Mouse (Mus musculus) lung, postnatal 25 days (tissue): Measurements from ENCODE around the gene Rimkla.
"Not testable (repeated sequence)": the region's sequence is repeated elsewhere in the genome, so short reads cannot be mapped to it uniquely, and the experiment has no call there.

Source experiments
- DNase-seq: peaks from one replicate; pipeline ENCODE4 v3.0.0; 2022; ENCODE audit warnings: low spot score

Gene Rimkla

DNA sequence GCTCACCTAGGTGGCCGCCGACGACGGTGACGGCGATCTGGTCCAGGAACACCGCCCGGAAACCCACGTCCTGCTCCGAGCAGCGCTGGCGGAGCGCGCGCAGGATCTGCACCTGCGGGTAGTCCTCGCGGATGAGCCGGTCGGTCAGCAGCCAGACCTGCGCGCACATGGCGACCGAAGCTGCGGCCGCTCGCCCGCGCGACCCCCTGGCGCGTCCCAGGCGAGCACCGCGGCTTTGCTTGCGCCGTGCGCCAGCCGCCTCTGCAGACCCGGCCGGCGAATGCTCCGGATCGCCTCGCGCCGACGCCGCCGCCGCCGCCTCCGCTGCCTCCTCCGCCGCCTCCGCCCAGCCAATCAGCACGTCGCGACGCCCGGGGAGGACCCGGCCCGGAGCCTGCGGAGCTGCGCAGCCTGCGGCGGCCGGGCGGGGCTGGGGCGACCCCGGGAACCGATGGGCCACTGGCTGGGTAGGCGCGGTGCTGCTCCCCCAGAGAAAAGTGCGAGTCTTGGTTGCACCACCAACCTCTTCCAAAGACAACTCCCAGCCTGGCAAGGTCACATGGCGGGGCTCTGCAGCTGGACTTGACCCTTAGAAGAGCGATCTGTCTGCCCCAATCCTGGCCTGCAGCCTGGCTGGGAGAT, at the start of gene Rimkla:
Gene Rimkla (minus strand): TSS at position 338 of the 642 bp plus-strand sequence.
- peak; percentile 41 for DNase-seq

DNA sequence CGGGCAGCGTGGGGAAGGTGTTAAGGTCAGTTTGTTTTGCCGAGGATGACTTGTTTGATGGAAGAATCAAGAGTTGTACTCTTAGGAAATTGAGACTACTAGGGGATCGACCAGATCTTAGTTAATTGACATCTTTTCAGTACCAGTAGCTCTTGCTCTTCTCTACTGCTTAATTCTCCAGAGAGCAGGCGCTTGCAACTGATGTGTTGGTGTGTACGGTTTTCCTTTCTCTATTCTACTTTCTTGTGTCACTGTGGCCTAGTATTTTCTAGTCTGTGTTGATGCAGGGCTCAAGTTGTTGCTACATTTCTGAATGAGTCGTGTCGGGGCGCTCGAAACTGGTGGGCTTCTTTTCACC, 48.1 kb upstream of the Rimkla start:
- DNase-seq = no peak

DNA sequence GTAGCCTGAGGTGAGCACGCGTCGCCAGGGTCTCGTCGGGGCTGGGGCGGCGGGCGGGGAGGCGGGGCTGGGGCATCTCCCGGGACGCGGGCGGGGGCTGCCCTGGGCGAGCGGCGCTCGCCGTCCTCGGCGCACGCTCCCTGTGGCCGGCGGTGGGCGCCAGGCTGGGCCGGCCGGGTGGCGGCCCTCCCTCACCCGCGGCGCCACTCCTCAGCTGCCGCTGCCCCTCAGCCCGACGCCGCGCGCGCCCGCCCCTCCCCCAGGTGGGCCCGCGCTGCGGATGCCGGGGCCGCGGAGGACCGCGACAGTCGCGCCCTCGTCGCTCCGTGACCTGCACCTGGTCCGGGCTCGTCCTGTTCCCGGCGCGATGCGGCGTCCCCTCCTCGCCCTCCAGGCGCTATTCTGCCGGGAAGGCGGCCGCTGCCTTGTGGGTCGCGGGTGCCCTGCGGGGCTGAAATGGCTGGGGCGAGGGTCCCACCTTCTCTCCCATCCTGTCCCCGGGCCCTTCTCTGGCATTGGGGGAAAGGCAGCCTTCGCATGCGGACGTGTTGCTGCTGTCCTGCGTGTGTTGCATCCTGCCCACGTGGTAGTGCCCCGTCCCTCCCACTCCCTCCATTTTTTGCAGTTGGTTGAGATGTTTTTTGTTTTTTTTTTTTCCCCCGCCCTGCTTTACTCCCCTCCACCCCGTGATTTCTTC, 47.6 kb upstream of the Rimkla start:
- peak; percentile 25 for DNase-seq

DNA sequence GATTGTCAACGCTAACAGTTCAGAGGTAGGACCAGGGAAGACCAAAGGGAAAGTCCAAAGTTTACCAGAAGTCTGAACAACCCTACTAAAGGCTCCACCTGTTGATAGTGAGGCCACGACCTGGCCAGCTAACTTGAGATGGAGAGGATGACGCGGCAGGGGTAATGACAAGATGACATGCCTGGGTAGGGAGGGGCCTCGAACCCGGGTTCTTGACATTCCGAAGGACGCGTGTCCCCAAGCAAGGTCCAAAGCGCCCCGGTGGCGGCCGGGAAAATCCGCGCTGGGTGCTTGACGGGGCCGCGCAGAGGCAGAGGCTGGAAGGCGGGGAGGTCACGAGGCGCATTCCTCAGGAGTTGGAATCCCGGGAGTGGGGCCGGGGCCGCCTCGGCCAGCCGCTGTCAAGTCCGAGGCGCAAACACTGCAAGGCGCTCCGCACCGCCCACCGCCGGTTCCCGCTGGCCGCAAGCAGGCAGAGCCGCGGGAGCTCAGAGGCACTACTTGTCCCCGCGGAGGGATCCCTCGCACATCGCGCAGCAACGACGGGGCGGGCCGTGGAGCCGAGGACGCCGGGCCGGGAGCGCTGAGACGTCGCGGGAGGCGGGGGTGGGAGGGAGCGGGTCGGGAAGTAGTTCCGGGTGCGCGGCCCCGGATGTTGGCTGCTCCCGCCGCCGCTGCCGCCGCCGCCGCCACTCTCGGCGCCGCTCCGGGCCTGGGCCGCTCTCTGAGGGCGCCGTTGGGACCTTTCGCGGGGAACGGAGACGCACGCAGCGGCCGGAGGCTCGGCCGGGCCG, 46.8 kb upstream of the Rimkla start, which contains the start of gene Frg2f1:
Gene Frg2f1 (minus strand): TSS at position 499 of the 794 bp plus-strand sequence.
- DNase-seq = peak; percentile 93

DNA sequence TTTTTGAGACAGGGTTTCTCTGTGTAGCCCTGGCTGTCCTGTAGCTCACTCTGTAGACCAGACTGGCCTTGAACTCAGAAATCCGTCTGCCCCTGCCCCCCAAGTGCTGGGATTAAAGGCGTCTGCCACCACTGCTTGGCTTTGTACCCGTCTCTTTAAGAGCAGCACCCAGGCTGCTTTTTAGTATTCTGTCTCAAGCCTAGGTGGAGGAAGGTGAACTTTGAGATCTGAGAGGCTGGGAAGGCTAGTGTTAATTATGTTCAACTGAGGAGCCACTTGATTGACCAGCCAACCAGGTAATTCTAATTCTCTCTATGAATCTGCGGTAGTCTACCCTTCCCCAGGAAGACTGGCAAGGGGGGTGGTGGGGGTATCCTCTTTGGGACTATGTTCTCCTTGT, 45.0 kb upstream of the Rimkla start:
- DNase-seq = no peak

DNA sequence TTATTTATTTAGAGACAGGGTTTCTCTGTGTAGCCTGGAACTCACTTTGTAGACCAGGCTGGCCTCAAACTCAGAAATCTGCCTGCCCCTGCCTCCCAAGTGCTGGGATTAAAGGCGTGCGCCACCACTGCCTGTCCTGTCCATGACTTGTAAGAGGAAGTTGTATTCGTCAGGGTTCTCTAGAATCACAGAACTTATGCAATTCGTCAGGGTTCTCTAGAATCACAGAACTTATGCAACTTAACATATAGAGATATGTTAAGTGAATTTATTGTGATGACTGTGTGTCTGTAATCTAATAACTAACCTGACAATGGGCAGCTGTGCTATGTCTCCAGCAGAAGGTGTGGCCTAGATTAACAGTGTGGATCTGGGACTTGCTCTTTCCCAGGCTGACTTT, 44.2 kb upstream of the Rimkla start, which contains the start of gene Foxj3:
Gene Foxj3 (plus strand): TSS at position 390 of the 400 bp plus-strand sequence.
- DNase-seq = not testable (repeated sequence)

DNA sequence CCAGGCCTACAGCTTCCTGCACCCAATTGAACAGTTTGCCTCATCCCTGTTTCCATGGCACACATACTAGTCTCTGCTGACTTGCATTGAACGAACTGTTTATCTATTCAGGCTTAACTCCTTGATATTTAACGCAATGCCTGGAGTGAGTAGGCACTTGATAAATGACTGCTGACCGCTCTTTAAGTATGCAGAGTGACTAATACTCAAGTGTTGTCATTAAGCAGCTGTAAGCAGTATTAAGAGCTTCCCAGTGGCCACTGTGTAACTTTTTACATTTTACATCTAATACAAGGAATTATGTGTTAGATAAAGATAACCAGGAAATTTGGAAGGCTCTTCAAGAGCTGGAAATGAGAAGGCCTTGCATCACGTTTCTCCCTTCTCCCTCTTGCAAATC, 42.7 kb upstream of the Rimkla start:
- DNase-seq = peak; percentile 28

DNA sequence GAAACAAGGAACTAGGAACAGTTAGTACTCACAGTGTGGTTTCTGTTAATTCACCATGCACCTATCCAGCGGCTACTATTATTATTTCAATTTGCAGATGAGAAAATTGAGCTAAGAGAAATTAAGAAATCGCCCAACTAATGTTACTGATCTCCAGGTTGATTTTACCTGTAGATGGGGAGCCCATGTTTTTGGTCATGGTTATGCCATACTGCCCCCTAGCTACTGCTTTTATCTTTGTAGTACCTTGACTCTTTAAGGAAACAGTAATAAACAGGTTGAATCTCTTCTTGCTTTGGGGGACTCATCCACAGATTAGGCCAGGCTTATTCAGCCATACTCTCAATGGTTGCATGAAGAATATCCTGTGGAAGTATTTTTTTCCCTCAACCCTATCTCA, 39.4 kb upstream of the Rimkla start:
- peak; percentile 38 for DNase-seq

DNA sequence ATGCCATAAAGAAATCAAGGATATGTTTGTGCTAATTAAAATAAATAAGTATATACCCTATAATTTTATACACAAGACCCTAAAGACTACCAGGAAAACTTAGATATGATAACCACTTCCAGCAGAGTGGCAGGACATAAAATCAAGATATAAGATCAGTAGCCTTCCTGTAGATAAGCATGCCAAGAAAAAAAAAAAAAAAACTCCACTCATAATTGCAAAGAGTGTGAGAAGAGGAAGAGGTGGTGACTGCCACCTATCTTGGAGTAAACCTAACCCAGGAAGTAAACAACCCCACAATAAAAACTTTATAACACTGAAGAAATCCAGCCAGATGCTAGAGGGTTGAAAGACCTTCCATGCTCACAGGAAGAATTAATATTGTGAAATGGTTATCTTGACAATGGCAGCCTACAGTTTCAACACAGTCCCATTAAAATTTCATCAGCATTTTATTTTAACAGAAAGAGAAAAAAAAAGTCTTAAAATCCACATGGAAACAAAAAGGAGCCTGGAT, 34.0 kb upstream of the Rimkla start:
- no peak for DNase-seq

DNA sequence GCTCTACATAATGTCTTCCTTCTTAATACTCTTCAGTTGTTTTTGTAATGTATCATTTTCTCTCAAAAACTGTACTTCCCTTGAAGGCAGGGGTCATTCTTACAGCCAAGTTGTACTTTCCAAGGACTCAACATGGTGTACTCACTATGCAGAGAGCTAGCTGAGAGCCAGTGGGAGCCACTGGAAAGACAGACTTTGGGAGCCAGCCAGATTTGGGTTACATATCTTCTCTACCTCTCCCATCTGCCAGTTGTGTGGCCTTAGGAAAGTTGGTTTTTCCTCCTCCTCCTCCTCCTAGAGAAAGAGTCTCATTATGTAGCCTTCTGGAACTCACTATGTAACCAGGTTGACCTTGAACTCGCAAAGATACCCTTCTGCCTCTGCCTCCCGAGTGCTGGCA, 32.0 kb upstream of the Rimkla start:
- no peak for DNase-seq

DNA sequence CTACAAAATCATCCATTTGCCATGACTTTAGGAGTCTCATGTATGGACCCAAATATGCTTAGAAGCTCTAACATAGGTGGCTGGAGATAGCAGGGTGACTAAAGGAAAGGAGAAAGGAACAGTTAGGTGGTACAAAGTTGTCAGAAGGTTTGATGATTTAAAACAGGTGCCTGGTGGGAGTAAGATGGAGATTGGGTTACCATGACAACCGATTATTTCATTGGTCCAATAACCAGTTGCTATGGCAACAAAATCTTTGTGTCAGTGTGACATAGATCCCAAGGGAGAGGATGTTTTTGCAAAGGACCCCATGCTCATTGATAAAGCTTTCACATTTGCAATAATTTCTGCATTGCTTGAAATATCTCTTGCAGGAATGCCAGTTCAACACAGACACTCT, 31.6 kb upstream of the Rimkla start:
- no peak for DNase-seq

DNA sequence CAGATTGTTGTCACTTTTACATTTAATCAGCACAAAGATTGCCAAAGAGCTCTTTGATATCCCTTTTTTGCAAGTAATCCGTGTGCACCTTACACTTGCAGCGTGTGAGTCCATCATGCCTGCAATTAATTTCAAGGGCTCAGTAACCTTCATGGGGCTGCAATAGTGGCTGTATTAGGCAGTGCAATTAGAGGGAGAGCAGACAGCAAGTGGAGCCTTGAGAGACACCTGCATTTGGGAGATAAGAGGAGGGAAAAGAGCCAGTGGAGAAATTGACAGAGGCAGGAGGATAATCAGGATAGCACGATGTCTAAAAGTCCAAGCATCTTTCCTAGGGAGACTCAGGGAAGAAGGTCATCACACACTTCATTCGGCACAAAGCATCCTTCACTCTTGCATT, 31.1 kb upstream of the Rimkla start:
- DNase-seq = no peak

DNA sequence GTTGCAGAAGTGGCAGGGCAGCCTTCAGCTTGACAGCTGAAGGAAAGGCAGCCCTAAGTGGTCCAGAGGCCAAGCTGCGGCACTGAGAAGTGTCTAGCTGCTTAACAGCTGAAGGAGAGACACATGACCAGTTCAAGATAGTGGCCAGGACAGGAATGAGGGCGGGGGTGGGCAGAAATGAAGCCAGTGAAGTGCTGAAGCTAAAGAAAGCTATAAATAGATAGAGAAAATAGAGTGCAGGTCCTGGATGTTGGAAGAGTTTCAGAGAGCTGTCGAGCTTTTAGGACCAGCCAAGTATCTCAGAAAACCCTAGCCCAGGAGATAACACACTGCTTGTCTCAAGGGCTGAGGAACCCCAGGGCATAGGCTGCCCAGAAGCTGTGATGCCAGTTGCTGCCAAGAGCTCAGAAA, 20.3 kb upstream of the Rimkla start:
- peak; percentile 29 for DNase-seq

DNA sequence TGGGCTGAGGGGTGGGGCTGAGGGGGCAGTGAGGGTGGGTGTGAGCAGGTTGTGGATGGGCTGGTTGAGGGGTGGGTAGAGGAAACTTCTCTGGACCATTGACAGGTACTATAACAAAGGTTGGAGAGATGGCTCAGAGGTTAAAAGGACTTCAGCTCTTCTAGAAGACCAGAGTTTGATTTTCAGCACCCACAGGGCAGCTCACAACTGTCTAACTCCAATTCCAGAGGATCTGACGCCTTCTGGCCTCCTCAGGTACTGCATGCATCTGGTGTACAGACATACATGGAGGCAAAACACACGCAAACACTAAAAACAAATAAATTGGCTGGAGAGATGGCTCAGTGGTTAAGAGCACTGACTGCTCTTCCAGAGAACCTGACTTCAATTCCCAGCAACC, 19.2 kb upstream of the Rimkla start:
- no peak for DNase-seq

DNA sequence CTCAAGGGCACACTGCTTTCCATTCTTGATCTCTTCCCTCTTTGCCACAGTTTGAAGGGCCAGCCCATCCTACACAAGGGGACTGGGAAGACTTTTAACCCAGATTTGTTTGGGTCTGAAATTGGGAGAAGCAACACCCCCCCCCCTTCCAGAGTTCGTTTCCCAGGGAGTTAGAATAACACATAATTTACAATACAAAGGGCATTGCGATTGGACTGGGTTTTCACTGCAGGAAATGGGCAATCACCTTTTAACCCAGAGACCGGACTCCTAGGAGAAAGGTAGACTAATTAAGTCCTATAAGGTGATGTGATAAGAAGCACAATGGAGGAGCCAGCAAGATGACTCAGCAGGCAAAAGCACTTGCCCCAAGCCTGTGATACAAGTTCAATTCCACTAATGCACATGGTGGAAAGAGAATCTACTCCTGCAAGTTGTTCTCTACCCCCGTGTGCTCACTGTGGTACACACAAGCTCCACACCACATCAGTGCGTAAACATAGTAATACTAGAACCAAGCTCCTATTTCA, 6.0 kb upstream of the Rimkla start:
- no peak for DNase-seq

DNA sequence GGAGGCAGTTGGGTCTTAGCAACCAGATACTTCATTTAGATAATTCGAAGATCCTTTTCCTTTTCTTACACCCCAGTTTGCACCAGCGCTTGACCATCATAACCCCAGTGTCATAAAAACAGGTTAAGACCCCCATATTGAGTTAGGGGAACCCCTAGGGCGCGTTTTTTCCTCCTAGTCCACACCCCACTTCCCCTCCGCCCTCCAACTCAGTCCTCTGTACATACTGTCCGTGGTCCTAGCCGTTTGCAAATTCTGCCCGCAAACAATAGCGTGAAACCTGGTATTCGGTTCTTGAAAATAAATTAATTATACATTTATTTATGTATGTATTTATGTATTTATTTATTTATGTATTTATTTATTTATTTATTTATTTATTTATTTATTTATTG, 502 bp upstream of the Rimkla start:
- DNase-seq = no peak

DNA sequence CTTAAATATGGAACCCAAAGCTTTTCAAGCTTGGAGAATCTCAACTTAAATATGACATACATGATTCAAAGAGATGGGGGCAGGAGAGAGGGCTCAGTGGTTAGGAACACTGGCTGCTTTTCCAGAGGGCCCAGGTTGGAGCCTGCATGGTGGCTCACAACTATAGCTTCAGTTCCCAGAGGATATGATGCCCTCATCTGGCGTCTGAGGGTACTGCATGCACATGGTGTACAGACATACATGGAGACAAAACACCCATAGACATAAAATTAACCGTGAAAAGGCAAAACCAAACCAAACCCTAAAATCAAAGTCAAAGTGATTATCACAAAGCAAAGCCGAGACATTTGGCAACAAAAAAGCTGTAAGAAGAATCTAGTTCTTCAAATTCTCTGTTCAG, 1.6 kb downstream of the Rimkla start:
- no peak for DNase-seq

DNA sequence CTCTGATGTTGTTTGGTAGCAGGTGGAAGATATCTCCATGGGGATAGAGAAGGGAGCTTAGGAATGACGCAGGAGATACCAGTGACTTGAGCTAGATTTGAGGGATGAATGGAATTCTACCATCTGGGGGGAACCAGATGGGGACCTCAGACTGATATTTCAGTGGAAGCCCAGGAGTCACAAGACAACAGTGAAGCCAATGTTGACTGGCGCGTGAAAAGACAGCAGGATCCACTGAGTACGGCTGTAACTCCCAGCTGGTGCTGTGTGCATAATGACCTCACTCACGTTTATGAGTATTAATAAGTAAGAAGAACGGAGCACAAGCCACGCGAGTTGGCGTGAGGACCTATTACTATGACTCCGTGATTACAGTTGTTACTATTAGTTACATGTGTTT, 2.8 kb downstream of the Rimkla start:
- DNase-seq = no peak

DNA sequence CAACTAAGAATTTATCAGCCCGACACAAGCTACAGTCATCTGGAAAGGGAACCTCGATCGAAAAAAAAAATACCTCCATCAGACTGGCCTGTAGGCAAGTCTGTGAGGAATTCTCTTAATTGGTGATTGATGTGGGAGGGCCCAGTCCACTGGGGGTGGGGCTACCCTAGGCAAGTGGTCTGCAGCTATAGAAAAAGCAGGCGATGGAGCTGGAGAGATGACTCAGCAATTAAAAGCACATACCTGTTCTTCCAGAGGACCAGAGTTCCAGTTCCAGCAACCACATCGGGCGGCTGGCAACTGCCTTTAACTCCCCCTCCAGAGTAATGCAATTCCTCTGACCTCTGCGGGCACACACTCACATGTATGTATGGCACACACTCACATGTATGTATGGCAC, 7.5 kb downstream of the Rimkla start:
- DNase-seq = no peak

DNA sequence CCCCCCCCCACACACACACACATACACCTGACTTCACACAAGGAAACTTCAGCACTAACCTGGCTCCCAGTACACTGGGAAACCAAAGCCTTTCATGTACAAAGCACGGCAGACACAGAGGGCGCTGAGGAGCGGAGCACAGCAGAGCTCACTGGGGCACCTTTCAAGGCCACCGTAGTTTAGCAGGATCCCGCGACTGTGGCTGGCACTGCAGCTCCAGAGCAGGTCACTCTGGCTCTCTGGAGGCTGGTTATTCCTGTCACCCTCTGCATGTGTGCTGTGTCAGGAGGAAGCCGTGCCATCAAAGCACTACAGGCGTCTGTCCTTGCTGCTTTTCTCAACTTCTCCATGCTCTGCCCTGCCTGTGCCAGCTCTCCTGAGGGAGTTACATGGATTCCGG, 9.4 kb downstream of the Rimkla start:
- no peak for DNase-seq

DNA sequence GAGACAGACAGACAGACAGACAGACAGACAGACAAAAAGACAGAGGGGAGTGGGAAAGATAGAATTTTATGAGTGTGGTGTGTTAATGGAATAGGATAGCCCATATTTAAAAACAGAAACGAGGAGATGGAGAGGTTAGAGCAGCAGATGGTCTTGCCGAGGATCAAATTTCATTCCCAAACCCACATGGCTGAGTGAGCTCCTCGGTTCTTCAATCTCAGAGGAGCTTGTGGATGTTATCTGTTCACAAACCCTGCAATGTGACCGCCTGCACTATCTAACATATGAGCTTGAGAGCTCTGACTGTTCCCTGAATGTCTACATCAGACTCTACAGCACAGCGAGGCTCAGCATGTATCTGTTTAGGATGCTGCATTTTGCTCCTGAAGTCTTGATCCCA, 19.3 kb downstream of the Rimkla start:
- DNase-seq = no peak

DNA sequence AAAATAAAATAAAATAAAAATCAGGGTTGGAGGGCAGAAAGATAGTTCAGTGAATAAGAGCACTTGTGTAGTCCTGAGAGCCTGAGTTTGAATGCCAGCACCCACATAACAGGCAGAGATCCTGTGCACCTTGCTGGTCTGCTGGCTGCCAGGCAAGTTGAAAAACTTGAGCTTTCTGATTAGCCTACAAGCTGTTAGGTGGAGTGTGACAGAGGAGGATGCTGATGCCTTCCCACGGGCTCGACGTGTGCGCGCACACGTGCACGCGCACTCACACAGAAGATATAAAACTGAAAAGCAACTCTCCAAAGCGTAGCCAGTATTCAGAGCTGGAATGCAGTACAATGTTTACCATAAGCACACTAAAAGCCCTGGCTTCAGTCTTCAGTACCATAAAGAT, 19.9 kb downstream of the Rimkla start:
- DNase-seq = no peak
